Mouse (Mus musculus): ENCODE results near the gene Tas2r143.

DNA sequence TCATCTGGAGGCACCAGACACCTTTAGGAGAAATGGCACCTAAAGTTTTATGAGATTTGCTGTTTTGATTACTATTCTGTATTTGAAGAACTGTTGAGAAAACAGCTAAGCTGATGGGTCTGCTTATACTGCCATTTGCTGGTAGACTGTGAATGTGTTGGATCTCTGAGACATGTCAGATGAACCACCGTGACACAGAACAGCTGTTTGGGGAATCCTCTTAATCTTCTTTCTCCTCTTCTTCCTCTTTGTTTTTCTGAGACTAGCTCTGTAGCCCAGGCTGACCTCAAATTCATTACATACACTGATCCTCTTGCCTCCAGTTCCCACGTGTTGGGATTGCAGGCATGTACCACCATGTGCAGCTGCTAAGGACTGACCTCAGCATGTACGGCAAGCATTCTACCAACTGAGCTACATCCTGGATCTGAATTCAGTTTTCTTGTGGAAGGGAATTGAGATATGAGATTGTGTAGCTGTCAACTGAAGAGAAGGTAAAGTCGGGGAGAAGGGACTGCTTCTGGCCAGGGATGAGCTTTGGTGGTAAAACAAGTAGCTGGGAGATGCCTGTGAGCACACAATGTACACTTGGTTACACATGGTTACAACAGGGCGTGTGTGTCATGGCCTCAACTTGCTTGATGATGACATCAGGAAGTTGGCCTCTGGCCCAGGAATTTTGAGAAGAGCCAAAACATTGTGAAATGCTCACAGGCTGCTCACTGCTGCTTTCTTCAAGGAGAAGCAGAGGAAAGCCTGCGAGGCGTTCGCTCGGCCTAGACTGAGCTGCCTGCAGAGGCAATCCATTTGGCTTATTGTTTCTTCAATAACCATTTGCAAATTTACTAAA, 3.9 kb upstream of the Tas2r143 start:
- no peak for TF ChIP-seq CTCF (IDR thresholded peaks at IDR 0.05; ENCODE audit: low read depth, low read length)
- no peak for TF ChIP-seq POLR2A (IDR thresholded peaks at IDR 0.05; ENCODE audit: extremely low read depth, insufficient read depth, low read length)

Data from liver, adult 2 months (tissue).